Mouse (Mus musculus) myocyte (in vitro differentiated cells): ENCODE measurements at regions not wholly inside any gene's neighbourhood (a gene's known extent, or its start where the extent isn't known, plus 50 kb on each side); places are given as distances from the start of the nearest gene placed in this dataset.

Experiments
- CEBPB ChIP-seq: IDR thresholded peaks from 2 replicates; pipeline ENCODE4 v1.6.1; 2011; ENCODE audit warnings: mild to moderate bottlenecking, moderate library complexity; ENCODE audit not compliant: poor library complexity, insufficient read depth, severe bottlenecking
- MAX ChIP-seq: IDR thresholded peaks from one replicate; pipeline ENCODE4 v1.6.1; 2011; ENCODE audit warnings: low read depth, mild to moderate bottlenecking, control low read depth
- MYOD1 ChIP-seq, 3 experiments: IDR thresholded peaks; one replicate each; pipeline ENCODE4 v1.6.1; 2011; ENCODE audit warnings: control low read depth in 2 of 3, low read depth in 2 of 3, mild to moderate bottlenecking in 2 of 3, moderate library complexity in 1 of 3; ENCODE audit not compliant: insufficient read length in 2 of 3, control insufficient read depth in 1 of 3
- POLR2A ChIP-seq: IDR thresholded peaks from one replicate; pipeline ENCODE4 v1.6.1; 2011; ENCODE audit warnings: low read depth, mild to moderate bottlenecking, control low read depth, moderate library complexity; ENCODE audit not compliant: insufficient read length
- TCF3 ChIP-seq: IDR thresholded peaks from one replicate; pipeline ENCODE4 v1.6.1; 2011; ENCODE audit warnings: low read depth, control low read depth; ENCODE audit not compliant: insufficient read length
- USF1 ChIP-seq: IDR thresholded peaks from one replicate; pipeline ENCODE4 v1.6.1; 2011; ENCODE audit warnings: low read depth, mild to moderate bottlenecking, control low read depth, moderate library complexity

GRCm38 (mm10) chr16:30827901-30828608, 228.5 kb downstream of the Fam43a start:
- TF ChIP-seq TCF3 (no peak), MYOD1 (IDR thresholded peaks at IDR 0.05; ENCODE audit: control insufficient read depth in 1 of 3, insufficient read length in 2 of 3, low read depth in 2 of 3) (no peak), POLR2A (no peak), CEBPB (no peak), USF1 (no peak), MAX (no peak)
